Comparison of ENCODE assay signal across 8 mouse cellular contexts in the genomic region with DNA sequence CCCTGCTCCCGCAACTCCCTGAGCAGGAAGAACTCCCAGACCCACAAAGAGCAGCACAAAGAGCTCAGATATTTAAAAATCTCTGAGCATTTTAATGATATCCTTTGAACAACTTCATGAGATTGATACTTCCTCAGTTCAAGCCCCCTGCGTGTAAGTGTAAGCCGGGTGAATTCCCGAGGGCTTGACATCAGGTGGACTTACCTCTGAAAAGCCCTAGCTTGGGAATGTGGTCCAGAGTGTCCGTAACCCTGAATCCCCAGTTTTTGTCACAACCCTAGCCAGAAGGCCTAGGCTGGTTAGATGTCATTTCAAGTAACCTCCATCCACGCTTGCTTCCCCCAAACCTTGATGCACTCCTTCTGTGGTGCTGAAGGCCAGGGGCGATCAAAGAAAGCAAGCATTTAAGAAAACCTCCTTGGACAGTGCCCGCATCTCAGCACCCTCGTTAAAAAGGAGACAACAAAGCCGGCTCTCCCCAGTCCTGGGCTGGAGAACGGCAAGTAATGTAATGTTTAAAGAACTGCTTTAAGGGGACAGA. TPM values are rescaled to one million over a fixed set of nuclear protein-coding genes. Genes with fewer than 3 reads are reported as not detected.
A peak's percentile ranks its signal among the peaks of the same experiment; 100 is the strongest.
DNase-seq lines count a peak whose midpoint lies in the region; ATAC-seq and TF ChIP-seq lines count a peak whose summit lies in the region.

No protein-coding gene starts in this region.

- intact Hi-C loops in gastrocnemius, adult 2 months (cut with DNase I) = loop anchor here (2.0 kb wide), 1 partner anchor 20 kb away; no protein-coding TSS in a partner anchor
- intact Hi-C loops in gastrocnemius, postnatal 36 days (cut with DNase I) = loop anchor here (5.0 kb wide), 1 partner anchor 117 kb away; no protein-coding TSS in a partner anchor

- H3K4me2 ChIP-seq in forebrain, embryonic 14.5 days (ENCODE audit: low read length) = peak overlapping the region; percentile 71
- H3K4me2 ChIP-seq in liver, embryonic 11.5 days = peak overlapping the region; percentile 83

- H3K27me3 ChIP-seq in C2C12 (ENCODE audit: control insufficient read depth, insufficient read depth, insufficient read length) = no peaks in the 10 kb centered on the region
- H3K27me3 ChIP-seq in forebrain, embryonic 14.5 days (replicated peaks; ENCODE audit: control insufficient read depth, insufficient read depth, low read length) = no peaks in the 10 kb centered on the region
- H3K27me3 ChIP-seq in liver, embryonic 11.5 days (replicated peaks; ENCODE audit: control insufficient read depth, insufficient read depth, low read length) = no peaks in the 10 kb centered on the region

- ATAC-seq in forebrain, embryonic 14.5 days = no peak; the same call in 1 of the 2 replicates
- peak; percentile 6 for ATAC-seq in liver, embryonic 11.5 days (replicated peaks; ENCODE audit: low FRiP score)
- ATAC-seq in megakaryocyte progenitor cell, adult 5-6 weeks (replicated peaks; ENCODE audit: poor library complexity) = no peak

- peaks cover 26% of the 10 kb centered on the region for H3K79me3 ChIP-seq in C2C12 (ENCODE audit: low read depth)

- peaks cover 8% of the 10 kb centered on the region; the same call in 1 of the 2 replicates for H3K4me1 ChIP-seq in forebrain, embryonic 14.5 days (ENCODE audit: control insufficient read depth, insufficient read depth, low read length)
- H3K4me1 ChIP-seq in liver, embryonic 11.5 days (replicated peaks; ENCODE audit: control insufficient read depth, insufficient read depth, low read length) = peaks cover 6% of the 10 kb centered on the region

- peak overlapping the region; percentile 27 for H3ac ChIP-seq in C2C12 (ENCODE audit: control insufficient read depth, insufficient read length, low read depth)

- no peak for DNase-seq in gastrocnemius, adult 2 months
- no peak for DNase-seq in gastrocnemius, postnatal 36 days
- peak; percentile 7 for DNase-seq in forebrain, embryonic 14.5 days (ENCODE audit: low spot score)
- DNase-seq in liver, embryonic 11.5 days (ENCODE audit: low spot score) = no peak
- DNase-seq in spleen, postnatal 10 days (ENCODE audit: low spot score in 2 of 2) = no peak
- no peak for DNase-seq in gastrocnemius, postnatal 10 days

- peak overlapping the region; percentile 90 for H3K27ac ChIP-seq in gastrocnemius, adult 2 months
- H3K27ac ChIP-seq in forebrain, embryonic 14.5 days (ENCODE audit: low read depth, low read length) = peak overlapping the region; percentile 49; the same call in 1 of the 2 replicates
- H3K27ac ChIP-seq in liver, embryonic 11.5 days (ENCODE audit: low read depth, low read length) = 0 out of 2 replicates have a peak overlapping the region, but pooled peaks have one; percentile 82

- peaks cover 37% of the 10 kb centered on the region for H3K79me2 ChIP-seq in C2C12 (ENCODE audit: control insufficient read depth, insufficient read depth)

- peak overlapping the region; percentile 92 for H3K4me3 ChIP-seq in gastrocnemius, adult 2 months
- no peak overlapping the region for H3K4me3 ChIP-seq in C2C12 (ENCODE audit: insufficient read depth, poor library complexity, severe bottlenecking)
- H3K4me3 ChIP-seq in forebrain, embryonic 14.5 days (ENCODE audit: low read depth, low read length) = peak overlapping the region; percentile 63
- H3K4me3 ChIP-seq in liver, embryonic 11.5 days (ENCODE audit: low read depth, low read length) = peak overlapping the region; percentile 93

- peak overlapping the region; percentile 58 for H3K9ac ChIP-seq in forebrain, embryonic 14.5 days (ENCODE audit: low read length)
- no peak overlapping the region for H3K9ac ChIP-seq in liver, embryonic 11.5 days (ENCODE audit: low read depth, low read length)

- WGBS in forebrain, embryonic 14.5 days = 35% methylated on average over 11 of the region's 11 CpGs
- WGBS in liver, embryonic 11.5 days = 54% methylated on average over 11 of the region's 11 CpGs

- H3K36me3 ChIP-seq in C2C12 (ENCODE audit: control insufficient read depth, insufficient read depth) = peaks cover 5% of the 10 kb centered on the region
- H3K36me3 ChIP-seq in forebrain, embryonic 14.5 days (ENCODE audit: control insufficient read depth, insufficient read depth, low read length) = no peaks in the 10 kb centered on the region
- H3K36me3 ChIP-seq in liver, embryonic 11.5 days (ENCODE audit: control insufficient read depth, insufficient read depth, low read length) = no peaks in the 10 kb centered on the region

- TF ChIP-seq CTCF in gastrocnemius, adult 2 months (IDR thresholded peaks at IDR 0.05) = no peak
- TF ChIP-seq CTCF in C2C12 (IDR thresholded peaks at IDR 0.05; ENCODE audit: control insufficient read depth, insufficient read depth, insufficient read length) = no peak

- no peaks in the 10 kb centered on the region for H3K9me3 ChIP-seq in forebrain, embryonic 14.5 days (replicated peaks; ENCODE audit: control insufficient read depth, low read length)
- H3K9me3 ChIP-seq in liver, embryonic 11.5 days (ENCODE audit: control insufficient read depth, low read length) = no peaks in the 10 kb centered on the region

TF ChIP-seq in C2C12, 6 proteins besides CTCF, POLR2A, EP300 and RAD21:
- no peak for TF ChIP-seq MYOG (IDR thresholded peaks at IDR 0.05; ENCODE audit: control insufficient read depth, extremely low read depth, insufficient read length)

RNA-seq across cellular contexts. Expression of a gene that starts 0.6 kb away (rescaled TPM):
- 1 to 10 TPM; 4.7 to 5.0 TPM for total RNA-seq in gastrocnemius, adult 2 months (2021)
- 1 to 10 TPM; 3.9 to 5.0 TPM for total RNA-seq in gastrocnemius, postnatal 36 days (2021)
- polyA plus RNA-seq in C2C12 (2012; fragmentation: generic; extraction: Trizol) = 7.5 TPM
- 7.0 and 9.7 TPM in 2 replicates for polyA plus RNA-seq in forebrain, embryonic 14.5 days (2014; fragmentation: Nextera tagmentation; extraction: Ambion mirVana)
- polyA plus RNA-seq in liver, embryonic 11.5 days (2014; fragmentation: Nextera tagmentation; extraction: Ambion mirVana) = 17.0 and 17.7 TPM in 2 replicates
- total RNA-seq in megakaryocyte progenitor cell, adult 5-6 weeks (2015) = 8.1 and 8.9 TPM in 2 replicates
- total RNA-seq in megakaryocyte progenitor cell, adult 5-6 weeks (2017) = 7.7 and 9.1 TPM in 2 replicates
- total RNA-seq in gastrocnemius, postnatal 10 days (2021) = 1 to 10 TPM; 5.0 to 5.7 TPM

RNA-seq across cellular contexts. Expression of a gene that starts 15.7 kb away (rescaled TPM):
- total RNA-seq in gastrocnemius, adult 2 months (2021) = under 1 TPM; 0.10 to 0.56 TPM
- under 1 TPM in 1 of 2 experiments, not detected in 1; 0.30 TPM for total RNA-seq in gastrocnemius, postnatal 36 days (2021)
- polyA plus RNA-seq in C2C12 (2012; fragmentation: generic; extraction: Trizol) = 21.5 TPM
- polyA plus RNA-seq in forebrain, embryonic 14.5 days (2014; fragmentation: Nextera tagmentation; extraction: Ambion mirVana) = 6.1 and 6.4 TPM in 2 replicates
- 0.25 and 0.55 TPM in 2 replicates for polyA plus RNA-seq in liver, embryonic 11.5 days (2014; fragmentation: Nextera tagmentation; extraction: Ambion mirVana)
- total RNA-seq in megakaryocyte progenitor cell, adult 5-6 weeks (2015) = not detected in 2 replicates
- not detected in 2 replicates for total RNA-seq in megakaryocyte progenitor cell, adult 5-6 weeks (2017)
- total RNA-seq in gastrocnemius, postnatal 10 days (2021) = under 1 TPM; 0.56 to 0.59 TPM
